Mouse (Mus musculus): ENCODE results near the gene Wwc1. TPM values are rescaled to one million over a fixed set of nuclear protein-coding genes. Genes with fewer than 3 reads are reported as not detected.

The Wwc1 gene
- polyA plus RNA-seq, 1 experiment from 2014 or later = 13.8 TPM

DNA sequence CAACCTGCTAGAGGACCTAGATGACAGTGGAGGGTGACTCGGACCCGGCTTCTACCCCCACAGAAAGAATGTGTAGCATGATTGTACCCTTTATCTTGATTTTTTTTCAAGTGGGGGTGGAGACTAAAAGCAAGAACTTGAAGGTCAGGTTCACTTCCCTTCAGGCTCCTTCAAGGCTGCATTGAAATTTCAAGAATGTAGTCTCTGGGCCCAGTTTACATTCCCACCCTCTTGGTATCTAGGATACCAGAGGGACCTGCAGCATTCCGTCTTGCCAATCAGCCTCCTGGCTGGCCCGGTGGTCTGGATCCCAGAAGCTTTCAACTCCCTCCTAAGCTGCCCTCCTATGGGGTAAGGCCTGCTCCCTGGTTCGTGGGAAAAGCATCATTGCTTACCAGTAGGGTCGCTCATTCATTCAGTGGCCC, 31.9 kb downstream of the Wwc1 start:
- no peak for ATAC-seq (ENCODE audit: low FRiP score, low read depth)
- WGBS = 31% methylated on average over 6 of the region's 6 CpGs
- no peak overlapping the region for H3K4me3 ChIP-seq
- H3K4me1 ChIP-seq (replicated peaks) = 0 out of 2 replicates have a peak, but pooled peaks cover 7% of the 10 kb centered on the region
- no peaks in the 10 kb centered on the region for H3K36me3 ChIP-seq
- H3K4me2 ChIP-seq = no peak overlapping the region
- H3K9me3 ChIP-seq = no peaks in the 10 kb centered on the region
- H3K27ac ChIP-seq (replicated peaks) = no peak overlapping the region
- H3K27me3 ChIP-seq = no peaks in the 10 kb centered on the region
- no peak overlapping the region for H3K9ac ChIP-seq

DNA sequence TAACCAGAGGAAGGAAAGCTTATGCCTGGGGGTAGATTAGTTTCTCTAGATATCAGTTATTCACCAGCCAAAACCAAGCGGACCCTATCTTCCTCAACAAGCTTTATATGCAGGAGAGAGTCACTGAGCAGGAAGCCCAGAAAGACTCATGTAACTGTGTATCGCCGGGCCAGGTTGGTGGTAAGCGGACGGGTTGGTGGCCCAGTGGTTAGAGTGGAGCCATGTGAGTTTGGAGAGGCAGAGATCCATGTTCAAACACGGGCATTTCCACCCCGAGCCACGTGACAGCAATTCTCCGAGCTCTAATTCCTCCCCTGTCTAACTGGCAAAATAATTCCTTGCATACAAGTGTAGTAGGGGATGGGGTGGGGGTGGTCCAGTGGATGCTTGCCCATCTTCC, 32.4 kb downstream of the Wwc1 start:
- no peaks in the 10 kb centered on the region for H3K9me3 ChIP-seq
- no peak overlapping the region for H3K4me2 ChIP-seq
- ATAC-seq (ENCODE audit: low FRiP score, low read depth) = no peak
- H3K9ac ChIP-seq = no peak overlapping the region
- no peak overlapping the region for H3K4me3 ChIP-seq
- H3K27ac ChIP-seq (replicated peaks) = no peak overlapping the region
- no peaks in the 10 kb centered on the region for H3K27me3 ChIP-seq
- no peaks in the 10 kb centered on the region for H3K36me3 ChIP-seq
- 88% methylated on average over 9 of the region's 9 CpGs for WGBS
- 0 out of 2 replicates have a peak, but pooled peaks cover 7% of the 10 kb centered on the region for H3K4me1 ChIP-seq (replicated peaks)

DNA sequence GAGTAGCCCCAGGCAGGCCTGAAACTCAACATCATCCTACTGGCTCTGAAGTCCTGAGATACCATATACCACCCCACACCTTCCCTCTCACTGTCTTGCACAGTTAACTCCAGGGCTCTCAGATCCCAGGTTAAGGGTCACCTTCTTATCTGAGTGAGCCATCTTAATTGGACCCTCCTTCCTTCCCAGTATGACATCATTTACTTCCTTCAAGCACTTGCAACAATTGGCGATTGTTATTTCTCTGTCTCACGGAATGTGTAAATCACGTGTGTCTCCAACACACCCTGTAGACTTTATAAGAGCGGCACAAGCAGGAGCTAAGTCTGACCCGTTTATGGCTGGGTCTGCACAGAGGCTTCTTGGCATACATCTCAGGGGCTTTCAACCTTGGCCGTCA, 35.1 kb downstream of the Wwc1 start:
- H3K9me3 ChIP-seq = no peaks in the 10 kb centered on the region
- H3K27ac ChIP-seq (replicated peaks) = no peak overlapping the region
- no peak overlapping the region for H3K9ac ChIP-seq
- H3K4me3 ChIP-seq = no peak overlapping the region
- H3K36me3 ChIP-seq = no peaks in the 10 kb centered on the region
- 0 out of 2 replicates have a peak, but pooled peaks cover 5% of the 10 kb centered on the region for H3K4me1 ChIP-seq (replicated peaks)
- no peak for ATAC-seq (ENCODE audit: low FRiP score, low read depth)
- H3K27me3 ChIP-seq = no peaks in the 10 kb centered on the region
- 78% methylated on average over 6 of the region's 6 CpGs for WGBS
- H3K4me2 ChIP-seq = no peak overlapping the region

DNA sequence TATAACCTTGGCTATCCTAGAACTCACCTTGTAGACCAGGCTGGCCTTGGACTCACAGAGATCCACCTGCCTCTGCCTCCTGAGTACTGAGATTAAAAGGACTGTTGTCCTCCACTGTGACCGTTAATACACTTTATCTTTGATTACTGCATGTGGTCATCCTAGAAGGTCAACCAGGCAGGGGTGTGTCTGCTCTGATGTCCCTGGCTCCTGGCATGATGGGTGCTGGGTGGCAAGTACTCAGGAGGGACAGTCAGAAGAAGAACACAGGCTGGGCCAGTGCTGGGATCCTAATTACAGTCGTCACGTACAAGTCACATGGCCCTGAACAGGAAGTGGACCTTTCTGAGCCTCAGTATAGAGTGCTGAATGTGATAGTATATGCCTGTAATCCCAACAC, 38.7 kb downstream of the Wwc1 start:
- Histone ChIP-seq H3K27ac (replicated peaks) (no peak overlapping the region), H3K9ac (no peak overlapping the region), H3K36me3 (no peaks in the 10 kb centered on the region), H3K4me3 (no peak overlapping the region), H3K4me1 (replicated peaks) (0 out of 2 replicates have a peak, but pooled peaks cover 3% of the 10 kb centered on the region), H3K4me2 (no peak overlapping the region), H3K9me3 (no peaks in the 10 kb centered on the region), H3K27me3 (no peaks in the 10 kb centered on the region)
- ATAC-seq (ENCODE audit: low FRiP score, low read depth) = no peak
- 96% methylated on average over 3 of the region's 3 CpGs for WGBS

DNA sequence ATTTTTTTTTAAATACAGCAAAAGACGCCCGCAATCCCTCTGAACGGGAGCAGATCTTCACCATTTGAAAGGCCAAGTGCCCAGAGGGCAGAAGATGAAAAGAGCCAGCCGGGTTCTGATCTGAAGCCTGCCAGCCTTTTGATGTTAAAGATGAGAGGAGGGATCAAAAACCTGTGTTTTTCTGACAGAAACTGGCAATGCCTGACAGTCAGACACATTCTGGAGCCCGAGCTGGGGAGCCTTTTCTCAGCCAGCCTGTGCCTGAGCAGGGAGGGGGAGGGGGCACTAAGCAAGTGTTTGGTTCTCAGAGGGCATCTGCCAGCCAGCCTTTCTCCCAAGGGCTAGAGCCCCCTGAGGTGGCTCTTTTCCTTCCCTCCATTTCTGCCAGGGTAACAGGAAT, 39.3 kb downstream of the Wwc1 start:
- Histone ChIP-seq H3K27me3 (no peaks in the 10 kb centered on the region), H3K4me3 (no peak overlapping the region), H3K9me3 (no peaks in the 10 kb centered on the region), H3K4me2 (no peak overlapping the region), H3K36me3 (no peaks in the 10 kb centered on the region), H3K9ac (no peak overlapping the region), H3K27ac (replicated peaks) (0 out of 2 replicates have a peak overlapping the region, but pooled peaks have one; percentile 4), H3K4me1 (replicated peaks) (0 out of 2 replicates have a peak, but pooled peaks cover 3% of the 10 kb centered on the region)
- no peak for ATAC-seq (ENCODE audit: low FRiP score, low read depth)
- WGBS = 43% methylated on average over 5 of the region's 5 CpGs

DNA sequence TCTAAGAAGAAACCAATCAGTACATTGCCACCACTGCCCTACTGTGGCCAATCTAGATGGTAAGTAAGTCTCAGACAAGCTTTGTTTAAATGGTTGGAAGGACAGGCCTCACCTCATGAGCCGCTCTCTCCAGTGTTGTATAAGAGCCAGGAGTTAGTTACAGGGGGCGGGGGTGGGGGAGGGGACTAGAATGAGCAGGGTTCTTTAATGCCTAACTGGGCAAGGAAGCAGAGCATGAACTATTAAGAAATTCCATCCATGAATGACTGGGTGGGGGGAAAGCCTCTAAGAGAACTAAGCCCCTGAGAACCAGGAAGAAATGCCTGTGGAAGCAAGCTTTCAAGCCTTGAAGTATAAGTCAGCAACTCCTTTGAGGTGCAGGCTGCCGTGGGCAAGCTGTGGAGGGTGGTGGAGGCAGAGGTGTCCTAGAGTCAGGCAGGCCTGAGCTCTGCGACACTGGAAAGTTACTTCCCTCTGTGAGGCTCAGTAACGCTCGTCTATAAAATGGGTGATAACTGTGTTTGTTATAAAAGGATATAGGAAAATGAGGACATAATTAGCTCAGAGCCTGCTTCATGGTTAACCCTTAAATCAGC, 41.4 kb downstream of the Wwc1 start:
- H3K27me3 ChIP-seq = no peaks in the 10 kb centered on the region
- H3K9me3 ChIP-seq = no peaks in the 10 kb centered on the region
- no peak overlapping the region for H3K4me2 ChIP-seq
- 65% methylated on average over 6 of the region's 6 CpGs for WGBS
- no peak overlapping the region for H3K27ac ChIP-seq (replicated peaks)
- no peak for ATAC-seq (ENCODE audit: low FRiP score, low read depth)
- no peaks in the 10 kb centered on the region for H3K36me3 ChIP-seq
- peaks cover 4% of the 10 kb centered on the region for H3K4me1 ChIP-seq (replicated peaks)
- H3K4me3 ChIP-seq = no peak overlapping the region
- H3K9ac ChIP-seq = no peak overlapping the region

DNA sequence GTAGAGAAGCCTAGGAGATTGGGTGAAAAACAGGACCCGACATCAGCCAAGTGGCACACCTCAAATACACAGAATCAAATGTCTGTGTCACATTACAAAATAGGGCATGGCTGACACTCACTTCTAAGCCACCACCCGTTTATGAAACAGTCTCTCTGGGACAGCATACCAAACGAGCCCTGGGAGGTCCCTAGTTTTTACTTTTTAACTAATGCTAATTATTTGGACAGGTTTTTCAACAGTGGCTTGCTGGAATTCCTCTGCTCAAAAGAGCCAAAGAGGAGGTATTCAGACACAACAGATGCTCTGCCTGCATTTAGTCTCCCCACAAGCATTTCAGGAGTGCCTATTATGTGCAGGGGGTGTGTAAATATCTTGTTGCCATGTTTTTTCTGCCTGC, 44.7 kb downstream of the Wwc1 start:
- no peak overlapping the region for H3K9ac ChIP-seq
- H3K9me3 ChIP-seq = no peaks in the 10 kb centered on the region
- no peak overlapping the region for H3K4me3 ChIP-seq
- no peak overlapping the region for H3K4me2 ChIP-seq
- H3K27me3 ChIP-seq = no peaks in the 10 kb centered on the region
- no peak for ATAC-seq (ENCODE audit: low FRiP score, low read depth)
- H3K27ac ChIP-seq (replicated peaks) = no peak overlapping the region
- peaks cover 26% of the 10 kb centered on the region for H3K4me1 ChIP-seq (replicated peaks)
- 46% methylated on average over 3 of the region's 3 CpGs for WGBS
- H3K36me3 ChIP-seq = no peaks in the 10 kb centered on the region

DNA sequence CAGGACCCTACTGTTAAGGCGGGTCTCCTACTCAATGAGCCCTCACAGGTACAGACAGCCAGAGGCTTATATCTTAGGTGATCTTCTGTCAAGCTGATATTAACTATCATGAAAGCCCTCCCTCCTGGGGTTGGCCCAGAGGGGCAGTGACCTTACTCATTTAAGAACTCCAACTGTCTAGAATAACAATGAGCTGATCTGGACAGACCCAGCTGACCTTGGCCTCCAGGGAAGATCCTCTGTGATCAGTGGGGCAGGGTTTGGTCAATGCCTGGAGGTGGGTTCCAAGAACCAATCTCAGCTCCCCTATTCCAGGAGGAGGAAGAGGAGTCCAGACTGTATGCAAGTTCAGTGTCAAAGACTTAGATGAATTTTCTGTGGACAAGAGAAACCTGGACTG, 45.2 kb downstream of the Wwc1 start:
- no peaks in the 10 kb centered on the region for H3K27me3 ChIP-seq
- no peak overlapping the region for H3K4me2 ChIP-seq
- no peak overlapping the region for H3K9ac ChIP-seq
- H3K9me3 ChIP-seq = no peaks in the 10 kb centered on the region
- H3K4me1 ChIP-seq (replicated peaks) = peaks cover 26% of the 10 kb centered on the region
- no peak overlapping the region for H3K27ac ChIP-seq (replicated peaks)
- H3K36me3 ChIP-seq = no peaks in the 10 kb centered on the region
- 98% methylated on average over 1 of the region's 1 CpGs for whole genome bisulfite sequencing
- no peak for ATAC-seq (ENCODE audit: low FRiP score, low read depth)
- no peak overlapping the region for H3K4me3 ChIP-seq

DNA sequence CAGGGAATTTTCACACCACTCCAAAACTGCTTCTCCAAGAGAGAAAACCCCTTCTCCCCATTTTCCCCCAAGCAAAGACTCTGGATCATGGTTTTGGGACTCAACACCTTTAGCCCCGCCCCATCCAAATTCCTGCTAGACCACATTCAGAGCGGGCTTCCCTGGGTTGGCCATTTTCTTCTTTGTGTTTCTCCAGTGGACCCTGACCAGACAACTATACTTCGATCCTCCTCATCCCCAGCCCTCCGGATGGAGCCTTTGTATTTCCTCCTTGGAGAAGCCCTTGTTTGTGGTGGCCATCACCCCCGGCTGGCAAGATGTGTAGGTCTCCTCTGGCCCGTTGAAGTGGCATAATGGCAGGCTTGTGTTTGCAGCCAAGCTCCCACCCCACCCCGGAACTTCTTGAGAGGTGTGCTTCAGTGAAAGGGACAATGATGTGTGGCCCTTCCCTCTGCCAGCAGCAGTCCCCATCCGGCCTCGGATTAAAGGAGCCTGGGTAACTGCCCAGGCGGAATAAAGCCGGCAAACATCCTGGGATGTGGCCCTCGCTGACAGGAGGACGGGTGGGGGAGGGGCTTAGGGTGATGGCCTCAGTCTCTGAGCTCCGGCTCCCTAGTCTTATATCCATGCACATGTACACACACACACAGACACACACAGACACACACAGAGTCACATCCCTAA, 46.8 kb downstream of the Wwc1 start:
- Histone ChIP-seq H3K4me1 (replicated peaks) (peaks cover 26% of the 10 kb centered on the region), H3K9ac (no peak overlapping the region), H3K27me3 (no peaks in the 10 kb centered on the region), H3K4me2 (peak overlapping the region; percentile 21; the same call in 1 of the 2 replicates), H3K27ac (replicated peaks) (peak overlapping the region; percentile 47), H3K9me3 (no peaks in the 10 kb centered on the region), H3K4me3 (no peak overlapping the region), H3K36me3 (no peaks in the 10 kb centered on the region)
- peak; percentile 82 for ATAC-seq (ENCODE audit: low FRiP score, low read depth)
- WGBS = 7% methylated on average over 14 of the region's 14 CpGs

DNA sequence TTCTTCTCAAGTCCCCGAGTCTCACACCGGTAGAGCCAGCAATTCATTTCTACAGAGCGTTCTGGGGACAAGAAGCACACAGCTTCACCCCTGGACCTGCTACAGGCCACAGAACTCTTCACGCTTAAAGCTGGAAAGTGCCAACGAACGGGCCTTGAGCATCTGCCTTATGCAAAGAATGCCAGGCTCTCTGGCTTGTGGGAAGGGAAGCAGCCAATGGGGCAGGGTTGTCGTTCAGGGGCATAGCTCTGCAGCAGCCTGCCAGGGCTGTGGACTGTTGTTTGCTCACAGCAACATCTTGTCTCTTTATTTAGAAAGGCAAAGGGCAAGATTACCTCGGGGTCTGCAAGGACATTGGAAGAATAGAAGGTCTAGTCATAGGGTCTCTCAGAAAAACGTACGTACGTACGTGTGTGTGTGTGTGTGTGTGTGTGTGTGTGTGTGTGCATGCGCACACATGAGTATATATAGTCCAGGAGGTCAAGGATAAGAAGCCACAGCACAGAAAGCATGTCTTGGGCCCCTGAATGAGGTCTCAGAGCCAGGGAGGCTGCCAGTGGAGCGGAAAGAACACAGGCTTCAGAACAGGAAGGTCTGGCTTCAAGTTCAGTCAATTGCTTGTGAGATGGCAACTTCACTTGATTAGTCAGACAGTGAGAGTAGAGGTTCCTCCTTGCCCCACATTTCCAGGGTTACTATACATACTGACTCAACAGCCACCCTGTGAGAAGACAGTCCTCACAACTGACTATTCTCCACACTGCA, 48.0 kb downstream of the Wwc1 start:
- WGBS = 85% methylated on average over 14 of the region's 14 CpGs
- no peak for ATAC-seq (ENCODE audit: low FRiP score, low read depth)
- Histone ChIP-seq H3K4me2 (no peak overlapping the region), H3K27me3 (no peaks in the 10 kb centered on the region), H3K36me3 (no peaks in the 10 kb centered on the region), H3K27ac (replicated peaks) (peak overlapping the region; percentile 49), H3K9ac (no peak overlapping the region), H3K4me3 (no peak overlapping the region), H3K4me1 (replicated peaks) (peaks cover 32% of the 10 kb centered on the region), H3K9me3 (no peaks in the 10 kb centered on the region)

DNA sequence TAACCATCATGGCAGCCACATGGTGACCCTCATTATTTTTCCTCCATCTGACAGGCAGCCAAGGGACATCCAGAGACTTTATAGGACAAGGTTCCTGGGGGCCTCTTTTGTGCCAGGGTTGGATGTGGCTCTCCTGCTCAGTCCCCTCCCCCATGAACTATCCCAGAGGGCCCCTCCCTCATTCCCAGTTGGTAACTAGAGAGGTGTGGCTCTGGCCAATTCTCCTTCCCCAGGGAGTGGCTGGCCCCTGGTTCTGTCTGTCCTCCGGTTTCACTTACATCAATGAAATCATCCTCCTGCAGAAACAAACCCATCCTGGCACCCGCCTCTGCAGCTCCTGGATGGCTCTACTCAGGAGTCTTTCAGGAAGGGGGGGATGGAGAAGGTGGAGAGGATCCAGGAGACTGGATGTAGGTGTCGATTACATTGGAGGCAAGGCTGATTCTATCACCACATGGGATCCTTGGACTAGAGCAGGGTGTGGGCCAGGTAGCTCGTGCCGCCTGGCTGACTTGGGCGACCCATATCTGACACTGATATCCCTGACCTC, 49.7 kb downstream of the Wwc1 start:
- Histone ChIP-seq H3K4me2 (no peak overlapping the region), H3K27ac (replicated peaks) (no peak overlapping the region), H3K4me1 (replicated peaks) (peaks cover 36% of the 10 kb centered on the region), H3K4me3 (no peak overlapping the region), H3K9ac (no peak overlapping the region), H3K27me3 (no peaks in the 10 kb centered on the region), H3K9me3 (no peaks in the 10 kb centered on the region), H3K36me3 (no peaks in the 10 kb centered on the region)
- WGBS = 91% methylated on average over 6 of the region's 6 CpGs
- ATAC-seq (ENCODE audit: low FRiP score, low read depth) = no peak

DNA sequence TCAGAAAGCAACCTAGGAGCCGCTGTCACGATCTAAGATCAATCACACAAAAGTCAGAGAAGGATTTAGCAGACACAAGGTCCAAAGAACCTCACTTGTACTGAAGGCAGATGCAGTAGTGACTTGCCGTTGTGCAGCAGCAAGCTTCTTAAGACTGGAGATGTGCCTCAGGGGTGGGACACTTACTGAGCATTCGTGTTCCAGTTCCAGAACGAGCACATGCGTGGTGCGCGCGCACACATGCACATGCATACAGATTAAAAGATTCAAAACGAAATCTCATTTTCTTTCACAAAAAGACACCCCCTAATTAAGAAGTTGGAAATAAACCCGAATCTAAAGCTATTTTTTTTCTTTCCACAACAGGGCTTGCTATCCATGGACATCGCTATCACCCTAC, 51.9 kb downstream of the Wwc1 start:
- Histone ChIP-seq H3K9ac (no peak overlapping the region), H3K4me3 (no peak overlapping the region), H3K27ac (replicated peaks) (no peak overlapping the region), H3K4me2 (no peak overlapping the region), H3K36me3 (no peaks in the 10 kb centered on the region), H3K27me3 (no peaks in the 10 kb centered on the region), H3K4me1 (replicated peaks) (peaks cover 31% of the 10 kb centered on the region), H3K9me3 (no peaks in the 10 kb centered on the region)
- ATAC-seq (ENCODE audit: low FRiP score, low read depth) = no peak
- WGBS = 93% methylated on average over 12 of the region's 12 CpGs

All from hindbrain, embryonic 15.5 days (tissue).